Mouse (Mus musculus): ENCODE data around the gene Olfr3.

The Olfr3 gene

DNA sequence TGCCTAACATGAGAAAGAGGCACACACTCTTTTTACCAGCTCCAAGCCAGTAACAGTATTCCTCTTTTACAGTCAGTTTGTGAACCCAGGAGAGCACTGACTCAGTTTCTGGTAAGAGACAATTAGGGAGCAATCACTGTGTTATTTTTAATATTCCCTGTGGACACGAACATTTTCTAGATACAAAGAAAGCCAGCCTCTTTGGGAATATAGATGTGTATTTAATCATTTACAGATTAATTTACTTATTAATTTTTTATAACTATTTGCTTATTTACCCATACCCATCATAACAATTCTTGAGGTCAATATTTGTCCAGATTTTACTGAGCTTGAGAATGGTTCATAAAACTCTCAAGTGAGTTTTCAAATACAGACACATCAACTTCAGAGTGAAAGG lies at the start of gene Olfr3:
Gene Olfr3 (minus strand): TSS at position 101 of the 400 bp plus-strand sequence.
- in situ Hi-C loops (cut with MboI, MseI), result no loop called here

GRCm38 (mm10) chr2:36862560-36862959 lies 45.7 kb upstream of the Olfr3 start, which contains the start of gene Olfr351:
TSS of gene Olfr351 (minus strand) at chr2:36862660.
- in situ Hi-C loops (cut with MboI, MseI), result no loop called here

- in situ Hi-C loops (cut with MboI, MseI), result no loop called here
These were observed 29.2 kb upstream of the Olfr3 start, which contains the start of gene Olfr350 for GRCm38 (mm10) chr2:36846010-36846409. TSS of gene Olfr350 (plus strand) at chr2:36846310.

GRCm38 (mm10) chr2:36790238-36790637 lies 26.6 kb downstream of the Olfr3 start, which contains the start of gene Olfr50:
TSS of gene Olfr50 (plus strand) at chr2:36790538.
- in situ Hi-C loops (cut with MboI, MseI), result no loop called here

GRCm38 (mm10) chr2:36783976-36784375 lies 32.9 kb downstream of the Olfr3 start, which contains the start of gene Olfr348:
TSS of gene Olfr348 (plus strand) at chr2:36784276.
- in situ Hi-C loops (cut with MboI, MseI), result no loop called here
